Mouse (Mus musculus) MEL-GATA-1-ER (cell line): ENCODE results near the gene 2810004N23Rik.

Source experiments
- DNase-seq: peaks from one replicate; pipeline ENCODE4 v3.0.0-alpha.2; 2012; ENCODE audit warnings: low read depth; ENCODE audit errors: extremely low read depth

Gene 2810004N23Rik

GRCm38 (mm10) chr8:124826658-124827057 lies 36.3 kb downstream of the 2810004N23Rik start:
- DNase-seq, result no peak

- DNase-seq, result no peak
Measured at GRCm38 (mm10) chr8:124823497-124823896, 39.4 kb downstream of the 2810004N23Rik start.

GRCm38 (mm10) chr8:124820125-124820524 lies 42.8 kb downstream of the 2810004N23Rik start:
- no peak for DNase-seq

GRCm38 (mm10) chr8:124819612-124820115 lies 43.3 kb downstream of the 2810004N23Rik start:
- no peak for DNase-seq

- no peak for DNase-seq
Measured at GRCm38 (mm10) chr8:124817361-124817760, 45.6 kb downstream of the 2810004N23Rik start.

GRCm38 (mm10) chr8:124816866-124817265 lies 46.1 kb downstream of the 2810004N23Rik start:
- DNase-seq, result no peak

GRCm38 (mm10) chr8:124815870-124816269 lies 47.0 kb downstream of the 2810004N23Rik start:
- no peak for DNase-seq

- DNase-seq, result no peak
Measured at GRCm38 (mm10) chr8:124813326-124813725, 49.6 kb downstream of the 2810004N23Rik start.

- DNase-seq, result no peak
Measured at GRCm38 (mm10) chr8:124810689-124811394, 52.1 kb downstream of the 2810004N23Rik start.

GRCm38 (mm10) chr8:124810056-124810610 lies 52.8 kb downstream of the 2810004N23Rik start:
- DNase-seq, result no peak

- DNase-seq, result no peak
Measured at GRCm38 (mm10) chr8:124809419-124809818, 53.5 kb downstream of the 2810004N23Rik start.

GRCm38 (mm10) chr8:124805990-124806389 lies 56.9 kb downstream of the 2810004N23Rik start:
- no peak for DNase-seq

- peak; percentile 62 for DNase-seq
Measured at GRCm38 (mm10) chr8:124803824-124804702, 58.9 kb downstream of the 2810004N23Rik start.

GRCm38 (mm10) chr8:124800542-124800941 lies 62.4 kb downstream of the 2810004N23Rik start:
- DNase-seq, result no peak

- DNase-seq, result peak; percentile 71
Measured at GRCm38 (mm10) chr8:124795781-124796488, 67.0 kb downstream of the 2810004N23Rik start.

GRCm38 (mm10) chr8:124794486-124794780 lies 68.5 kb downstream of the 2810004N23Rik start:
- no peak for DNase-seq

GRCm38 (mm10) chr8:124793661-124794485 lies 69.0 kb downstream of the 2810004N23Rik start:
- no peak for DNase-seq

GRCm38 (mm10) chr8:124793172-124793651 lies 69.7 kb downstream of the 2810004N23Rik start:
- no peak for DNase-seq

GRCm38 (mm10) chr8:124792708-124793107 lies 70.2 kb downstream of the 2810004N23Rik start, which contains the start of gene Trim67:
TSS of gene Trim67 (plus strand) at chr8:124793092.
- no peak for DNase-seq

- DNase-seq, result no peak
Measured at GRCm38 (mm10) chr8:124792186-124792585, 70.7 kb downstream of the 2810004N23Rik start.
